Mouse (Mus musculus) cerebellum, postnatal 10 days (tissue): ENCODE data around the gene Zfp819.

Experiments
- DNase-seq, 2 experiments: peaks; one replicate each; pipeline ENCODE4 v3.0.0; 2021; ENCODE audit warnings: mixed read lengths in 2 of 2

Zfp819 gene

DNA sequence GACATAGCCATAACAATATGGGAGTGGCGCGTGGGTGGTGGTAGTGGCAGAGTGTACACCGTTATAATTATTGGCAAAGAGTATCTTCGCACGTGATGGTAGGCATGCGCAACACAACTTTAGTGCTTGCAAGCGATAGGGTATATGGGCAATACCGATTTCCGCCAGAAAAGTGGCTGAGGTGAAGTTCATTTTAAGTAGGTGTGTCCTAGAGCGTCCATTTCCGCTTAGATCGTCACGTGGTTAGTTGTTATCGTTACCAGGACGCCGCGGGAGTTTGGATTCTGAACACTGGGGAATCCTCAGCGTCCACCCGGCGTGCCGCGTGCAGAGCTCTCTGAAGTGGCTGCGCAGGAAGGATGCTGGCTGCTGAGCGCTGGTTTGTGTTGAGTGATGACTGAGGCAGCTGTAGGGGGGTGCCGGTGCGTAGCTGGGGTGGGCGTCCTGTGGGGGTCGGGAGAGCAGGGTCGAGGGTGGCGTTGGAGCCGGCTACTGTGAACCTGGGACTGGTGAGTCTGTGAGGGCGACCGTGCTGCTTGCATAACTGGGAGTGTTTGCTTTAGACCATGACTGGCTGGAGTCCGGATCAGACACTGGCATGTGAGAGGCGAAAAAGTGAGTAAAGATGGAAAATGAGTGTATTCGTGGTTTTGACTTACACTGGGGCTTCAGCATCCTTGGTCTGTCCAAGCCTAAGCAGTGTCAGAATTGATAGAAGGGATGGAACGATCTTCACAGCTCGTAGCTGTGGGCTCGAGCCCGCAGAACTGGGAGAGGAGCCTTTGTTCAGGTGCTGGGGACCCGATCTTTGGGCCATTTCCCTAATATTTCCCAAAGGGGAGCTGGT is at the start of gene Zfp819:
TSS of gene Zfp819 (plus strand) at position 274 of the 847 bp plus-strand sequence.
- peak; percentile 66 to 69 for DNase-seq

DNA sequence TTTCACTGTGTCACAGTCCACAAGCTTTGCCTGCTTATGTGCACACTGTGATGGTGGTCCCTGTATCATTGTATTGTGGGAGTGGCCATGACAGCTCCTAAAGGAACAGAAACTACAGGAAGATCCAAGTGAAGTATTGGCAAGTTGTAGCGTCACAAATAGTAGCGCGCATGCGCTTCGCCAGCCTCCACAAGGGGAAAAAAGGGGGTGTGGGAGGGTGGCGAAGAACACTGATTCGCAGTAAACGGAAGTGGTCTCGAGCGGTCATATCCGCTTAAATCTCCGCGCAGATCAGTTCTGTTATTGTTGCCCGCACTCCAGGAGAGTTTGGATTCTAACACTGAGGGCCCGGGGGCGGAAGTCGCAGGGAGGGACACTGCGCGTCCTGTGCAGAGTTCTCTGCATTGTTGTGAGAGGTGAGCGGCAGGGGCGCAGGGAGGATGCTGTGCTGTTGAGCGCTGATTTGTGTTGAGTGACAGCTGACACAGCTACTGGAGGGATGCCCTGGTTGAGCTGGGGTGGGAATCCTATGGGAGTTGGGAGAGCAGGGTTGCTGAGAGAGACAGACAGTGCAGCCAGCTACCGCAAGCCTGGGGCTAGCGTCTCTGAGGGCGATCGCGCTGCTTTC is 44.8 kb upstream of the Zfp819 start, which contains the start of gene Zfp658:
TSS of gene Zfp658 (plus strand) at position 251 of the 628 bp plus-strand sequence.
- peak; percentile 89 to 93 for DNase-seq

DNA sequence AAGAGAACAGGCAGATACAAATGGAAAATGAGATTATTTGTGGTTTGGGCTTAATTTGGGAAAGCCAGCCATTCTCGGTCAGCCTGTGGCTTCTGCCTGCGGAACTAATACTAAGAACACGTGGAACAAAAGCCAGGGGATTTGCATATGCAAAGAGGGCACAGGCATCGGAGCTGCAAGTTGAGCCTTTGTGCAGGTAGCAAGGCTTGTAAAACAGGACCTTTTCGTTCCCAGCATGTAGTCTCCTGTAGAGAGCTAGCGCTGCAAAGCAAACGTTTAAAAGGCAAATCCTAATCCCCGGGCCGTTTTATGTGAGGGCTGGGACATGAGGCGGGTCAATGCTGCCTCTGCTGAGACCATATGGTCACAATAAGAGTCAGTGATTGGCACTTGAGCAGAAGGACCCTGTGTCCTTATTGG is 44.3 kb upstream of the Zfp819 start:
- DNase-seq: peak; percentile 48 to 63

DNA sequence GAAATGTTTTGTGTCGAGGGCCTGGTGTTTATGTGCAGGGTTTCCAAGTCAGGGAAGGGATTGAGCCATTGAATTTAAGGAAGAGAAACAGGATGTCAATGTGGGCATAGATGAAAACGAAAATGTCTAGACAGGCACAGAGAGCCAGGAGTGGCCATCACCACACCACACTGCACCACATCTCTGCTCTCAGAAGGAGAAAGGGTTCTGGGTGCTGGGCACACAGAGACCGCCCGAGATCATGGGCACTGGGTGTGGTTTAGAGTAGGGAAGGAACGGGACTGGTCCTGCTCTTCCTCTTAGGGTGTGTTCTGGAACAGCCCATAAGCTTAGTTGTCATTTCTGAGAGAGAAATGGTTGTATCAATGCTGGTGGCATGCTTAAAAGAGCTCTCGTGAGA is 43.7 kb upstream of the Zfp819 start:
- no peak for DNase-seq

DNA sequence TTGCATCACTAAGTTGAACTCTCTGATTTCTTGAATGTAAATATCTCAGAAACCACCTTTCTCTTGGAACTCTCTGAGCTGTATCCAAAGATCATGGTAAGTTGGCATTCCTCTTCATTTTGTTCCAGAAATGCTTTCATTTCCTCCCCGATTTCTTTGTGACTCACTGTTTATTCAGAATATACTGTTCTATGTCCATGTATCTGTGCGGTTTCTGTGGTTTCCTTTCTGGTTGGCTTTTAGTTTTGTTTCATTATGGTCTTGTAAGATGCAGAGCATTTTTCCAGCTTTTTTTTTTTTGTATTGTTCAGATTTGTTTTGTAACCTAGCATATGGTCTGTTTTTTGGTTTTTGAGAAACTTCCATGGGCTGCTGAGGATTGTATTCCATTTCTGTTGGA is 35.8 kb upstream of the Zfp819 start:
- no peak for DNase-seq

- DNase-seq: peak; percentile 91 to 95
Measured at GRCm38 (mm10) chr7:43579440-43580171, 27.4 kb upstream of the Zfp819 start, which contains the start of gene Zfp719. TSS of gene Zfp719 (plus strand) at chr7:43579610.

DNA sequence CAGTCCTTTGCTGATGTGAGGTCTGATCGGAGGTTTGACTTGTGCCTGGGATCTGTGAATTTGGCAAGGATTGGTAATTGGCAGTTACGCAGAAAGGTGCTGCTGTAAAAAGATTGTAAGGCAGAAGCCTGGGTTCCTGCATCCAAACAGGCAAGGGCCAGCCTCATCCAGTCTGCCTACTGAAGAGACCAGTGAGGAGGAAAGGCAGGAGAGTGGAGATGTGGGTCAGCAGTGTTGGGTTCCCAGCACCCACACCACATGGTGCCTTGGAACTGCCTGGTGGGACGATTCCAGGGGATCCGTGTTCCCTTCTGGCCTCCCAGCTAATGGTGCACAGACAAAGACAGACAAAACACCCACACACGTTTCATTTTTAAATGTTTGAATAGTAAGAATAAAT is 26.4 kb upstream of the Zfp819 start:
- DNase-seq: peak; percentile 32 to 43

DNA sequence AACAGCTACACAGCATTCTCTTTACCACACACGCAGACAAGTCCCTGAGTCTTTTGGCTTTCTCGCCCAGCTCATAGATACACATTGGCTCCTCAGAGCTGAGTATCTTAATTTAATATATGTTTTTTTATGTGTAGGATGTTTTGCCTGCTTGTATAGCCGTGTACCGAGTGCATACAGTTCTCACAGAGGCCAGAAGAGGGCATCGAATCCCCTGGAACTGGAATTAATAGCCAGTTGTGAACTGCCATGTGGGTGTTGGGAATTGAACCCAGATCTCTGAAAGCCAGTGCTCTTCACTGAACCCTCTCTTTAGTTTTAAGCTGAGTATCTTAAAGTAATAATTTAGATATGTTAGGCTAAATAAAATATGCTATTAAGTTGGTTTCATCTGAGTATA is 22.2 kb upstream of the Zfp819 start:
- peak; percentile 14 to 21 for DNase-seq

- no peak for DNase-seq
Measured at GRCm38 (mm10) chr7:43601884-43602283, 5.1 kb upstream of the Zfp819 start.

- no peak for DNase-seq
Measured at GRCm38 (mm10) chr7:43607743-43608287, 846 bp downstream of the Zfp819 start.

DNA sequence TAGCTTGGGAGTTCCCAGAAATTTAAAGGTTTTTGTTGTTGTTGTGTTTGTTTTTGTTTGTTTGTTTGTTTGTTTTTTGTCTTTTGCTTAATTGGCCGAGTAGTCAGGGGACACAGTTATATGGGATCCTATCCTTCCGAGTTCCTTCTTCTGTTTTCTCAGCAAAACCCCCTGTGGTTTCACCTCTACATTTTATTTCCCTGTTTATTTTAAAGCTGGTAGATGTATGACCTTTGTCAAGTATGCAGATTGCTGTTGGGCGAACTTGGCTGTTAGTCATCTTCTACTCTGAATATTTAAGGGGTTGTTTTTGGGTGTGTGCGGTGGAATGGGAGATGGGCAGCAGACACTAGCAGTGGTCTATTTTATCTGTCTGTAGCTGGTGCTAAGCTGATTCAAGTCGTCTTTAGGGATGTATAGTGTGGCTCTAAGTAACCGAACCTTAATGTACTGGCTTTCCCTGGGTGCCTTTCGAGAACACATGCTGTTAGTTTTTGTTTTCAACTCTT is 1.4 kb downstream of the Zfp819 start:
- no peak for DNase-seq

DNA sequence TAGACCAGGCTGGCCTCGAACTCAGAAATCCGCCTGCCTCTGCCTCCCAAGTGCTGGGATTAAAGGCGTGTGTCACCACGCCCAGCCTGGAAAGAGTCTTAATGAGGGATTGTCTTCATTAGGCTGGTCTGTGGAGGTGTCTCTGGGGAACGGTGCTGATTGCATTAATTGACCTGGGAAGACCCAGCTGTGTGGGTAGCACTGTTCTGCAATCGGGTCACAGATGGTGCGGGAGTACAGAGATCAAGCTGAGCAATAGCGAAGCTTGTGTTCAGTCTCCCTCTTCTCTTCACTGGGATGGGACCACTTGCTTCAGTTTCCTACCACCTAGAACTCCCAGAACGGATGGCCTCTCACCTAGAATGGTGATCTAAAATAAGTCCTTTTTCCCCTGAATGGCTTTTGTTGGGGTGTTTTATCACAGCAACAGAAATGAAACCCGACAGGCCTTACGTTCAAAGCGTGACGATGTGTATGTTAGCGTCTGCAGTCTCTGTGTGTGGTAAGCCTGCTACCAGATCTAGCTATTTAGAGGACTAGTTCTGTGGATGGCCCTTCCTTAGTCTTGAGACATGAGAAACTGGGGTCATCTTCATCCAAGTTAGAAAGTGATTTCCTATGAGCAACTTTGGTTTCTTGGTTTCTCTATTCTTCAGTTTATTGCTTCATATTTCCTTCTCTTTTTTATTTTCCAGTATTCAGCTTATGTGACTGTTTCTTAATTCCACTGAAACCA is 7.0 kb downstream of the Zfp819 start:
- DNase-seq: no peak

DNA sequence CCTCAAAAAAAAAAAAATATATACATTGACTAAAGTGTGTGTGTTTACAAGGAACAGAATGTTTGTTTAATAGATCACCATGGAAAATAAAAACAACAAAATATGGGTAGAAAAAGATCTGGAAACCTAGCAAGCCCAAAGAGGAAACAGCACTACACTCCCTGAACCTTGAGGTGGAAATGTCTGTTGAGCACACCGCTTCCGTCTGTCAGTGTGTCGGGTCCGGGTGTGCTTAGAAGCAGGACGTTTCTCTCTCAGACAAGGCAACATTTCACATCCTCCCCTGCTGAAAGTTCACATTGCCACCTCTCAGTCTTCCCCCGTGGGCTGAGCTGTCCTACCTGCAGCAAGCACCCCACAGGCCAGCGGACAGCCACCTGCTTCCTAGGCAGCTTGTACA is 16.0 kb downstream of the Zfp819 start:
- DNase-seq: no peak

- DNase-seq: no peak
Measured at GRCm38 (mm10) chr7:43623819-43624218, 16.9 kb downstream of the Zfp819 start.

GRCm38 (mm10) chr7:43625065-43625464 is 18.1 kb downstream of the Zfp819 start:
- DNase-seq: no peak

DNA sequence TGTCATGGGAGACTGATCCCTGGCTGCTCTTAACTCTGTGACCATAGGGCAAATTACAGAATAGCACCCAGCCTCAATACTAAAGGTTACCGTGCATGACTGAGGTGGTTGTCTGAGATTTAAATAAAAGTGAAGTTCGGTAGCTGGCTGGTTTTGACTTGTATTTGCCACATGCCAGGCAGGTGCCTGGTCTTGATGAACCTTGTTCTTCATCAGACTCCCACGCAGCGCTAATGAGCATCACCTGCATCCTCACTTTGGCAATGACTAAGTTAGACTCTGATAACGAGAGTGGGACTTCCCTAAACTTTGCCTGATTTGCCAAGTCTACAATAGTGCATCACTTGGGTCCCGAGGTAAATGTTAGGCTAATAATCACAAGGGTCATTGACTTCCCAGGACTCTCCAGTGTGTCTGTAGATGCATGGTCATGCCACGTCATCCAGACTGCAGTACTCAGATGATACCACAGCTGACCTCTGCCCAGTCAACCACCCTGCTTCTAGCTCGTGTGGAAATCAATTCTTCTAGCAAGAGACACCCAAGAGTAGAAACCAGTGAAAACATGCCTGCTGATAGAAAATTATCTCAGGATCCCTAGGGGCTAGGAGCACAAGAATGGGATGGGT is 18.9 kb downstream of the Zfp819 start:
- DNase-seq: no peak

- DNase-seq: no peak
Measured at GRCm38 (mm10) chr7:43633940-43634339, 27.0 kb downstream of the Zfp819 start.

- no peak for DNase-seq
Measured at GRCm38 (mm10) chr7:43634500-43634899, 27.5 kb downstream of the Zfp819 start, which contains the start of gene Ceacam18. TSS of gene Ceacam18 (plus strand) at chr7:43634707.

GRCm38 (mm10) chr7:43636194-43636593 is 29.2 kb downstream of the Zfp819 start:
- DNase-seq: no peak

DNA sequence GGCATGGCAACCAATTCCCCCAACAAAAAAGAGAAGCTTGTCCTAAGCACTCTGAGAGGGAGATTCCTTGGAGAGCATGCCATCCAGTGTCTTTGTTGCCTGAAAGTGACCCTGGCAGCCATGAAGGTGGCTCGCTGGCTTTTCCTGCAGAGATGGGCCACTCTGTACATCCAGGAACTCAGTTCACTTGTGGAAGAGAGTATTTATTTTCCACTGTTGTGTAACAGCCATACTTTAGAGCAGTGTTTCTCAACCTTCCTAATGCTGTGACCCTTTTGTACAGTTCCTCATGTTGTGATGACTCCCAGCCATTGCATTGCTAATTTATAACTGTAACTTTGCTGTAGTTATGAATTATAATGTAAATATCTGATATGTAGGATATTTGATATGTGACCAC is 30.1 kb downstream of the Zfp819 start:
- DNase-seq: no peak

- DNase-seq: no peak
Measured at GRCm38 (mm10) chr7:43642587-43642986, 35.6 kb downstream of the Zfp819 start.
